Mouse (Mus musculus) cerebellum, postnatal 36 days (tissue): ENCODE data around the gene Mta3.

Experiments
- DNase-seq, 2 experiments: peaks; one replicate each; pipeline ENCODE4 v3.0.0; 2021 to 2022; ENCODE audit warnings: mixed read lengths in 2 of 2

Gene Mta3

GRCm38 (mm10) chr17:83706116-83706593, at the start of gene Mta3:
Gene Mta3 (plus strand): TSS chr17:83706163.
- peak; percentile 66 to 73 for DNase-seq

DNA sequence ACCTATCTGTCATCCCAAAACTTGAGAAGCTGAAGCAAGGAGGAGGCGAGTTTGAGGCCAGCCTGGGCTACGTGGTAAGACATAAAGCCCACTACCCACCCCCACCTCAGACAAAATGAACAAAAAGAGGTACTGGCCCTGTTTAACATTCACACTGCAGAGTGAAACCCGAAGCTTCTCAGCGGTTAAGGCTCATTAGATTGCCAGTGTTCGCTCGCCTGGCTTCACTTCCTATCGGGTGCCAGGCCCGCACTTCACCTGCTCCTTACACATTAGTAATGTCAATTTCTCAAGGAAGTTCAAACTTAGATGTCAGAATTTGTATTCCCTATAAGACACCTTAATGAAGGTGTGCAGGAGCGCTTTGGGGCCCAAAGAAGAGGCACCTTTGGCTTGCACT, 48.6 kb upstream of the Mta3 start:
- DNase-seq, result no peak

DNA sequence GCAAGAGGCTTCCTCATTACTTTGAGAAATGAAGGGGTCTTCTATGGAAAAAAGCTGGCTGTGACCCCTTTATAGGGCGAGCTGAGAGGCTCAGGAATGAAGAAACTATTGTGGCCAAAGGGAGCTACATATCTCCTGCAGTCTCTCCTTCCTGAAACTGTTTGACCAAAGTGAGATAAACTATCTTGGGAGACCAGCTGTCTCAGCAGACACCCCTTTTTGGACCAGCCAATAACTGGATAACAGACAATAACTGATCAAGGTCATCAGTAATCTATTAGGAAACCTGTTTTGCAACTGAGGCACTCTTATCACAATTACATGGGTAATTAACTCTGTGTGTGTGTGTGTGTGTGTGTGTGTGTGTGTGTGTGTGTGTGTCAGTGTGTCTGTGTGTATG, 47.0 kb upstream of the Mta3 start:
- DNase-seq, result no peak

DNA sequence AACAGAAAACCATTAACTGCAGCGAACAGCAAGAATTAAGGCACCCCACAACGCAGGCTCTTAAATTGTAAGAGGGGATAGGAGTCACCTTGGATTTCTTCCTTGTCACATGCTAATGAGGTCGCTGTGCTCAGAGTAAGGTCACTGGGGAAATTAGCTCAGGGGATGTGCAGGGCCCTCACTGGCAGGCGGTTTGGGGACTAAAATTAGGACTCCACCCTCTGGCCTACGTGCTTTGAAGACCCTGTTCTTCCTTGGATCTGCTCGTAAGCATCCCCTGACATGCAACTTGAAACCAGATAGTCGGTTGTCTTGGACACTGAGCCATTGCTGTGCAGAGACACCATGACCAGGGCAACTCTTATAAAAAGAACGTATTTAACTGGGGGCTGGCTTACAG, 41.2 kb upstream of the Mta3 start:
- no peak for DNase-seq

- no peak for DNase-seq
Measured at GRCm38 (mm10) chr17:83666597-83667287, 39.2 kb upstream of the Mta3 start.

DNA sequence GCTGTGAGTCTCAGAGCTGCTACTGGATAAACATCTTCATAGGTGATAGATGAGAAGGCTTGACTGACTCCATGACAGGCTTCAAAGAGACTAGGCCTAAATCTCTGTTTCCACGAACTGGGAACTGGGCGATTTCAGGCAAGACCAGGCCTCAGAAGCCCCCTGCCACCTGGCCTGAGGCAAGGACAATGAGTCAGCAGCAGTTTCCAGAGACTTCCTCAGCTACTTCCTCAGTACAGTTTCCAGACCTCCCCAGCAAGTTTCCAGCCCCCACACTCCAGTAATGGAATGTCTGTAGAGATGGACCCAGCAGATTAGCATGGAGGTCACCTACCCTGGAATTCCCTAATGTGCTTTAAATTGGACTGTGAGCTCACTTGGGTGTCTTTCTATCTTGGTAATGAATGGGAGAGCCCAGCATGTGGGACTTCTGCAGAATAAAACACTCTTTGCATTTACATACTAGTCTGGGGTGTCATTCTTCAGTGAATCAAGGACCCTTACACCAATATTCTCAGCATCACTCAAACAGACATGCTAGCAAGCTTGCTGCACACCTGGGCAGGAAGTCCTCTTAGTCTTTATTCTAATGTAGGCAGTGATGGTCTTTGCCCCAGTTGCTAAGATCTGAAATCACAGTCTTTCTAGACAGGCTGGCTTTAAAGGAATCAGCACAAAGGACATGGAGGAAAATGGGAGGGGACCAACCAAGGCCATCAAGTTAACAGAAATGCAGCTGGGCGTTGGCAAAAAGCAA, 37.9 kb upstream of the Mta3 start:
- no peak for DNase-seq

GRCm38 (mm10) chr17:83672685-83673084, 33.3 kb upstream of the Mta3 start:
- DNase-seq, result no peak

DNA sequence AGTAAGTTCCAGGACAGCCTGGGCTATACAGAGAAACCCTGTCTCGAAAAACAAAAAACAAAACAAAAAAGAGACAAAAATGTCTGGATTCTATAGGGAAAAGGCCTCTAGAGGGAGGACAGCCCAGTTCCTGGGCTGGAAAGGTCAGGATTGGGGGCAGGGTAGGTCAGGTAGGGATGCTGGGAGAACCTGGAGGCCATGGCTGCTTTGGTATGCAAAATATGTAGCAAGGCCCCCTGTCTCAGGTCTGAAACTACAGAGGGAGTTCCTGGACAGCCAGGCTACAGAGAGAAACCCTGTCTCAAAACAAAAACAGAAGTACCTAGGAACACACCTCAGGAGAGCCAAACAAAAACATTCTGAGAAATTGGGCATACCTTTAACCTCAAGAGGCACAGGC, 28.6 kb upstream of the Mta3 start:
- no peak for DNase-seq

DNA sequence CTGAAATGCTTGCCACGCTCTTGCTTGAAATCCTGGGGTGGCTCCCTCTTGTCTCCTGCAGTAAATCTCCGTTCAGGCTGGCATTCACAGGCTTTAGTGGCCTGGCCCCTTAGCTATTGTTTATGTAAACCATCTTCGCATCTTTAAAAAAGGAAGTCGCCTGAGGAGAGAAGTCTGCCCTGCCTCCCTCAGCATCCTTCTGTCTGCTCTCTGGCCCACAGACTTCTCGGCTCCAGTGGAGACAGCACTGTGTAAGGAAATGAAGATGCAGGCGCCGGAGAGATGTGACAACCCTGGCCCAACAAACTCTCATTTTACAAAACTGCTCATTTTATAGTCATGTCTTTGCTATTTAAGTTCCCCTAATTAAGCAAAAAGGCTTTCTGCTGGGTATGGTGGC, 24.0 kb upstream of the Mta3 start:
- DNase-seq, result no peak

GRCm38 (mm10) chr17:83684475-83684874, 21.5 kb upstream of the Mta3 start:
- no peak for DNase-seq

DNA sequence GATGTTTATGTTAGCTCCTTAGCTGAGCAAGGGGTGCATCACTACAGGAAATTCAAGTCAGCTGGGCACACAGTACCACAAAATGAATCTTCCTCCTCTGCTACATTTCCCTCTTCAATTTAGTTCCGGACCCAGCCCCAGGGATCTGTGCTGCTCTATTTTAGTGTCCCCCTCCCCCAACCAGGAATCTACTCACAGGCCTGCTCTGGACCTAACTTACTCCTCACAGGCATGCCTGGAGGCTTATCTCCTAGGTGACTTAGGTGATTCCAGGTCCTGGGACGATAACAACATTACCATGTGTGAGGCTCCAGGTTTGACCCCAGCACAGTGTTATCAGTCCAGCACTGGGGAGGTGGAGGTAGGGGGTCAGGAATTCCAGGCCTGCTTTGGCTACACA, 15.5 kb upstream of the Mta3 start:
- DNase-seq, result no peak

DNA sequence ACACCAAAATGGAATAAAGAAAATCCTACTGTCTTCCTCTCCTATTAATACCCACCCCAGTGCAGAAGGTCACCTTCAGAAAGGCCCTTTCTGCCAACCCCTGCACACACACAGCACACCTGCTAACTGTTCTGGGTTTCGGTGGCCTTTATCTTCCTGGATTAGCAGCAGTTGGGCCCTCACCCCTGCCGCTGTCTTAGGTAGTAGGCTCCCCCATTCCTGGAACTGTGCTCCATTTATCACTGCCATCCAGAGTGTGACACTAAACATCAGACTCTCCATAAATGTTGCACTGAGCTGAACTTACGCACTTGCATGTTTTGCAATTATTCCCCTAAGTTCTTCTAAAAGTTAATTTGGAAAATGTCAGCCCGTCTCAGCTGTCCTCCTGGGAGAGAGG, 14.6 kb upstream of the Mta3 start:
- DNase-seq, result no peak

DNA sequence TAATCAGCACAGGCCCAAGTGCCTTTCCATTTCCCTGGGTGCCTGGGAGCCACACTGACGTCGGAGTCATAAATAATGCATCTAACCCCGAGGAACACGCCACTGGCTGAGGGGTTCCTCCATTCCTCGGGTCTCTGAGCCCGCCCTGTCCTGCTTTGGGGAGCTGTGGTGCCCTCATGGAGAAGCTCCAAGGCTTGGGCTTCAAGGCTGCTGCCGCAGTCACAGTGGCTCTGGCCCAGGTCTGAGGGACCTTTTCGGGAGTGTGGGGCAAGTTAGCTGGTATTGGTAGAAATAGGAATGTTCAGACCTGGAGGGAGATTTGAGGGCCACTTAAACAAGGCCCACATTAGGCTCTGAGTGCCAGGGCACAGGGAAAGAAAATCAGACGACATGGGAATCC, 12.0 kb upstream of the Mta3 start:
- no peak for DNase-seq

- DNase-seq, result no peak
Measured at GRCm38 (mm10) chr17:83695785-83696184, 10.2 kb upstream of the Mta3 start.

DNA sequence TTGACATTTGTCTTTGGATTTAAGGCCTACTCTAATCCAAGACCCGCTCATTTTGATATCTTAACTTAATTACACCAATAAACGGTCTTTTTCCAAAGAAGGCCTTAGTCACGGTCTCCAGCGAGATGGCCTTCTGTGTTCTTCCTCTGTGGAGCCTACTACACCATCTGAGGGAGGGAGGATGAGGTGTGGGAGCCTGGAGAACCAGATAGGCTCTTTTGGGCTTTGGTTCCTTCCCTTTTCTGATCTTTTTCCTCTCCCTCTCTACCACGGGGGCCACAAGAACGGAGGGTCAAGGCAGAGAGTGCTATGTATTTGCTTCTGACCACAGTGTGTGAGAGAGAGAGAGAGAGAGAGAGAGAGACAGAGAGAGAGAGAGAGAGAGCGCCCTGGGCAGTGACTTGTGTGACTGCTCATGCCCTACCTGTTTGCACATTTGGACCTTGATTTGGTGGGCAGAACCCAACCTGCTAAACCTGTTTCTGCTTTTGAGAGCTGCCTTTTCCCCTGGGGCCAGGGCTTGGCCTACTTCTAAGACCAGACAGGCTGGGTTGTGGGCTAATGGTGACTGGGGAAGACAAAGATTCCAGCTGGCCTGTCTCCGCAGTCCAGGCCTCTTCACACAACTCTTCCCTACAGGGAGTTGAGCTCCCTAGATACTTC, 6.8 kb upstream of the Mta3 start:
- no peak for DNase-seq

- no peak for DNase-seq
Measured at GRCm38 (mm10) chr17:83700125-83700524, 5.8 kb upstream of the Mta3 start.

DNA sequence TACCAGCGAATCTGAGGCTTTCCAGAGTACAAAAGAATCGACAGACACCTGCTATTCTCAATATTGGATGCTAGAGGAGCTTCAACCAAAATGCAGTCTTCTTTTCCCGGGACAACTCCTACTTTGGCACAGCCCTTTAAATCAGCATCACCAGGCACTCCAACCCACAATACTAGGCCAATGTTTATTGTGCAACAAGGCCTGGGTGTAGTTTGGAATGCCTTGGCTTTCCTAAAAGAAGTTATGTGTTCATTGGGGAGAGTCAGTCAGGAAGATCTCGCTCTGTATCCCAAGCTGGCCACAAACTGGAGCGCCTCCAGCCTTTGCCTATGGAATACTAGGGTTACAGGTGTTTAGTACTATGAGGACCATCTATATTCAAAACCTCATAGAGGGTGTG, 1.5 kb upstream of the Mta3 start:
- no peak for DNase-seq

- DNase-seq, result peak; percentile 44 to 58
Measured at GRCm38 (mm10) chr17:83705352-83706115, 429 bp upstream of the Mta3 start.

DNA sequence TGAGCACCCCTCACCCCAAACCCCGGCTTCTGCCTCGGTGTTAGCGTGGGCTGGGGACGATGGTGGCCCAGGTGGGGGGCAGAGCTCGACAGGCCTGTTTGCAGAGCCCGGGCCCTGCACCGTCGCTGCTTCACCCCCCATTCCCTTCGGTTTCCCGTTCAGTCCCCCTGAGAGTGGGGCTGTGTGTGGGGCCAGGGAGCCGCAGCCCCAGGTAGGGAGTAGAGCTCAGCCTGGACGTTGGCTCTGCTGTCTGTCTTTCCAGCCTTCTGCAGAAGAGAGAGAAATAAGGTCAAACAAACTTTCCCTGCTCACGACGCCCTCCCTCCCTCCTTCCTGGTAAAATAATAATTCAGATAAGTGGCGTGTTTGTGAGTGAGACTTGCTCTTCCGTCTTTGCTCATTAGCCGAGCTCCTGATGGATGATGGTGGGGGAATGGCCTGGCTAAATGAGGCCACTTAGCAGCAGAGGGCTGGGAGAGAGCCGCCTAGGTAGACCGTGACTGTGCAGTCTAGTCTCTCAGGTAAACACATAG, 697 bp downstream of the Mta3 start:
- peak; percentile 36 to 37 for DNase-seq

GRCm38 (mm10) chr17:83707372-83707771, 1.4 kb downstream of the Mta3 start:
- no peak for DNase-seq

- DNase-seq, result no peak
Measured at GRCm38 (mm10) chr17:83707846-83708245, 1.9 kb downstream of the Mta3 start.

- no peak for DNase-seq
Measured at GRCm38 (mm10) chr17:83708256-83708655, 2.3 kb downstream of the Mta3 start.

DNA sequence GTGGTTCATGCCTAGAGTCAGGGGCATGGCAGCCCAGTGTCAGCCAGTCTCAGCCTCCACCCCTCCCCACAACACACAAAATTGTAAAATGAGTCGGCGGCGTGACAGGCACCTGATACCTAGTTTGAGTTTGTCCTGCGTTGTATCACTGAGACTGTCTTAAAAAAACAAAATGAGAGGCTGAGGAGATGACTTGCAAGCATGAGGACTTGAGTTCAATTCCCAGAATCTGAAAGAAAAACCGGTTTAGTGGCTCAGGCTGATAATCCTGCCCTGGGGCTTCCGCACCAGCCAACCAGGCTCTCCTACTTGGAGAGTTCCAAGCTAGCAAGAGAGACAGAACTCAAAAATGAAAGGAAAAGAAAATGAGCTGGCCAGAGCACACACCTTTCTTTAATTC, 2.9 kb downstream of the Mta3 start:
- DNase-seq, result no peak
